Mouse (Mus musculus) ES-E14 (cell line): ENCODE results near the gene Arnt2.

Source experiments
- CHD2 ChIP-seq: IDR thresholded peaks from 2 replicates; pipeline ENCODE4 v1.6.1; 2014; ENCODE audit warnings: mild to moderate bottlenecking, low read depth, low read length, inconsistent platforms
- HCFC1 ChIP-seq: IDR thresholded peaks from 2 replicates; pipeline ENCODE4 v1.6.1; 2012; ENCODE audit warnings: low read length, inconsistent platforms, borderline replicate concordance; ENCODE audit not compliant: insufficient read depth
- ZC3H11A ChIP-seq: IDR thresholded peaks from 2 replicates; pipeline ENCODE4 v1.6.1; 2012; ENCODE audit warnings: low read depth, mild to moderate bottlenecking, inconsistent platforms, low read length, borderline replicate concordance
- ZNF384 ChIP-seq: IDR thresholded peaks from 2 replicates; pipeline ENCODE4 v1.6.1; 2012; ENCODE audit warnings: low read depth, low read length, inconsistent platforms

DNA sequence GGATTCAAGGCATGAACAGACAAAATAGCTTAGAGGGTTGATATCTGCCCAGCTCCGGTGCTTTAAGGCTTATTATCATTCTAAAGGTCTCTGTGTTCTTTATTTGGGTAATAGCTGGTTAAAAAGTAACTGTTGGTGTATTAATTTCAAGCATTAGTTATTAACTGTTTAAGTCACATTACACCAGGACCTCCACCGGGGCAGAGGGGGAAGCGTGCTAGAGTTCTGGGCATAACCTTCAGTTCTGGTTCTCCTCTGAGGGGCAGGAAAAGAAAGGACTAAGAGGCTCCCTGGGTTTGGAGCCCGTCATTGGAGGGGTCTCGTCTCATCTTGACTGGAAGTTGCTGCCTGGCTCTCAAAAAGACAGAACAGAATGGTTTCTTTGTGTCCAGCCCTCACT lies 138.5 kb downstream of the Arnt2 start:
- TF ChIP-seq HCFC1 (no peak), ZC3H11A (no peak), ZNF384 (no peak), CHD2 (no peak)
